Mouse (Mus musculus): ENCODE measurements around the gene Kcnt2. TPM values are rescaled to one million over a fixed set of nuclear protein-coding genes. Genes with fewer than 3 reads are reported as not detected.

Kcnt2 gene
- polyA plus RNA-seq, 1 experiment from 2014 or later, result 0.74 TPM

GRCm38 (mm10) chr1:140451924-140452323, 206.0 kb downstream of the Kcnt2 start:
- no peaks in the 10 kb centered on the region for H3K36me3 ChIP-seq (ENCODE audit: control insufficient read depth, insufficient read depth, low read length)
- no peak overlapping the region for H3K27ac ChIP-seq (replicated peaks in 1 of 2; ENCODE audit: control insufficient read depth in 1 of 2, insufficient read depth in 1 of 2, low read depth in 2 of 2, low read length in 2 of 2)
- H3K9me3 ChIP-seq (ENCODE audit: control insufficient read depth, low read length), result no peaks in the 10 kb centered on the region
- H3K4me3 ChIP-seq (ENCODE audit: control insufficient read depth in 1 of 2, insufficient read depth in 1 of 2, low read depth in 1 of 2, low read length in 2 of 2), result no peak overlapping the region
- H3K4me2 ChIP-seq (ENCODE audit: low read length), result no peak overlapping the region
- H3K4me1 ChIP-seq (ENCODE audit: control insufficient read depth in 2 of 2, insufficient read depth in 2 of 2, low read length in 2 of 2), result no peaks in the 10 kb centered on the region
- H3K27me3 ChIP-seq (ENCODE audit: control insufficient read depth, insufficient read depth, low read length), result no peaks in the 10 kb centered on the region
- WGBS, result 73% methylated on average over 1 of the region's 1 CpGs
- no peak for ATAC-seq (ENCODE audit: insufficient number of reproducible peaks, insufficient read depth, low FRiP score, low read depth)
- H3K9ac ChIP-seq (ENCODE audit: low read length), result no peak overlapping the region

GRCm38 (mm10) chr1:140455903-140456302, 209.9 kb downstream of the Kcnt2 start:
- Histone ChIP-seq H3K27me3 (ENCODE audit: control insufficient read depth, insufficient read depth, low read length) (no peaks in the 10 kb centered on the region), H3K9ac (ENCODE audit: low read length) (no peak overlapping the region), H3K4me2 (ENCODE audit: low read length) (no peak overlapping the region), H3K36me3 (ENCODE audit: control insufficient read depth, insufficient read depth, low read length) (no peaks in the 10 kb centered on the region), H3K4me1 (ENCODE audit: control insufficient read depth in 2 of 2, insufficient read depth in 2 of 2, low read length in 2 of 2) (no peaks in the 10 kb centered on the region), H3K9me3 (ENCODE audit: control insufficient read depth, low read length) (no peaks in the 10 kb centered on the region), H3K27ac (replicated peaks in 1 of 2; ENCODE audit: control insufficient read depth in 1 of 2, insufficient read depth in 1 of 2, low read depth in 2 of 2, low read length in 2 of 2) (no peak overlapping the region), H3K4me3 (ENCODE audit: control insufficient read depth in 1 of 2, insufficient read depth in 1 of 2, low read depth in 1 of 2, low read length in 2 of 2) (no peak overlapping the region)
- ATAC-seq (ENCODE audit: insufficient number of reproducible peaks, insufficient read depth, low FRiP score, low read depth), result no peak
- 70% methylated on average over 2 of the region's 2 CpGs for WGBS

- WGBS, result 82% methylated on average over 2 of the region's 2 CpGs
- H3K36me3 ChIP-seq (ENCODE audit: control insufficient read depth, insufficient read depth, low read length), result no peaks in the 10 kb centered on the region
- H3K9me3 ChIP-seq (ENCODE audit: control insufficient read depth, low read length), result no peaks in the 10 kb centered on the region
- no peak overlapping the region for H3K9ac ChIP-seq (ENCODE audit: low read length)
- no peak overlapping the region for H3K27ac ChIP-seq (replicated peaks in 1 of 2; ENCODE audit: control insufficient read depth in 1 of 2, insufficient read depth in 1 of 2, low read depth in 2 of 2, low read length in 2 of 2)
- no peak overlapping the region for H3K4me2 ChIP-seq (ENCODE audit: low read length)
- H3K27me3 ChIP-seq (ENCODE audit: control insufficient read depth, insufficient read depth, low read length), result no peaks in the 10 kb centered on the region
- no peak for ATAC-seq (ENCODE audit: insufficient number of reproducible peaks, insufficient read depth, low FRiP score, low read depth)
- no peak overlapping the region for H3K4me3 ChIP-seq (ENCODE audit: control insufficient read depth in 1 of 2, insufficient read depth in 1 of 2, low read depth in 1 of 2, low read length in 2 of 2)
- H3K4me1 ChIP-seq (ENCODE audit: control insufficient read depth in 2 of 2, insufficient read depth in 2 of 2, low read length in 2 of 2), result no peaks in the 10 kb centered on the region
Observed at GRCm38 (mm10) chr1:140456873-140457272, 210.9 kb downstream of the Kcnt2 start.

DNA sequence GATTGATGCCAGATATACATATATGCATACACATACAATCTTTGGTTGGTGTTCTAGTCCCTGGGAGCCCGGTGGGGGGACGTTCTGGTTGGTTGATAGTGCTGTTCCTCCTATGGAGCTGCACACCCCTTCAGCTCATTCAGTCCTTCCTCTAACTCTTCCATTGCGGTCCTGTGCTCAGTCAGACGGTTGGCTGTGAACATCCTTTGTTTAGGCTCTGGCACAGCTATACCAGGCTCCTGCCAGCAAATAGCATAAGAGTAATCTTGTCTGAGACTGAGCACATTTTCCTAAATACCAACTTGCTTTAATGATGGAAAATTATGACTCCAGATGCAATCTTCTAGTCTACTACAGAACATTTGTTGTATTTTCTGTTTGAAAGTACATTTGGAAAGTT, 222.4 kb downstream of the Kcnt2 start:
- Histone ChIP-seq H3K4me3 (ENCODE audit: control insufficient read depth in 1 of 2, insufficient read depth in 1 of 2, low read depth in 1 of 2, low read length in 2 of 2) (no peak overlapping the region), H3K9me3 (ENCODE audit: control insufficient read depth, low read length) (no peaks in the 10 kb centered on the region), H3K27ac (replicated peaks in 1 of 2; ENCODE audit: control insufficient read depth in 1 of 2, insufficient read depth in 1 of 2, low read depth in 2 of 2, low read length in 2 of 2) (no peak overlapping the region), H3K36me3 (ENCODE audit: control insufficient read depth, insufficient read depth, low read length) (no peaks in the 10 kb centered on the region), H3K9ac (ENCODE audit: low read length) (no peak overlapping the region), H3K4me1 (ENCODE audit: control insufficient read depth in 2 of 2, insufficient read depth in 2 of 2, low read length in 2 of 2) (no peaks in the 10 kb centered on the region), H3K4me2 (ENCODE audit: low read length) (no peak overlapping the region), H3K27me3 (ENCODE audit: control insufficient read depth, insufficient read depth, low read length) (no peaks in the 10 kb centered on the region)
- 79% methylated on average over 4 of the region's 4 CpGs for WGBS
- no peak for ATAC-seq (ENCODE audit: insufficient number of reproducible peaks, insufficient read depth, low FRiP score, low read depth)

DNA sequence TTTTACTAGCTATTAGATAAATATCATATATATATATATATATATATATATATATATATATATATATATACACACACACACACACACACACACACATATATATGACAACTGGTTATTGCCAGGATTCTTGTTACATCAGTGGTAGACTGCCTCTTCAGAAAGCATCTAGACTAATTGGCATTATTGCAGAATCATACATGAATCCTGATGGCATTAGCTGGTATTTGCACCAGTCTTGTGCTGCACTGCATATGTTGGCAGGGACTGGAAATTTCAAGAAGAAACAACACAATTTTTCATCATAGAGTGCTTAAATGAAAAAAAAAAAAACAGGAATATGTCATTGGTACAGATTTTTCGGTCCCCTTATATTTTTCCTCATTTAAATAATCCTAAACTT, 223.6 kb downstream of the Kcnt2 start:
- ATAC-seq (ENCODE audit: insufficient number of reproducible peaks, insufficient read depth, low FRiP score, low read depth), result no peak
- Histone ChIP-seq H3K9me3 (ENCODE audit: control insufficient read depth, low read length) (no peaks in the 10 kb centered on the region), H3K36me3 (ENCODE audit: control insufficient read depth, insufficient read depth, low read length) (no peaks in the 10 kb centered on the region), H3K9ac (ENCODE audit: low read length) (no peak overlapping the region), H3K27ac (replicated peaks in 1 of 2; ENCODE audit: control insufficient read depth in 1 of 2, insufficient read depth in 1 of 2, low read depth in 2 of 2, low read length in 2 of 2) (no peak overlapping the region), H3K4me2 (ENCODE audit: low read length) (no peak overlapping the region), H3K4me1 (ENCODE audit: control insufficient read depth in 2 of 2, insufficient read depth in 2 of 2, low read length in 2 of 2) (no peaks in the 10 kb centered on the region), H3K27me3 (ENCODE audit: control insufficient read depth, insufficient read depth, low read length) (no peaks in the 10 kb centered on the region), H3K4me3 (ENCODE audit: control insufficient read depth in 1 of 2, insufficient read depth in 1 of 2, low read depth in 1 of 2, low read length in 2 of 2) (no peak overlapping the region)
- WGBS, result 80% methylated on average over 1 of the region's 1 CpGs

DNA sequence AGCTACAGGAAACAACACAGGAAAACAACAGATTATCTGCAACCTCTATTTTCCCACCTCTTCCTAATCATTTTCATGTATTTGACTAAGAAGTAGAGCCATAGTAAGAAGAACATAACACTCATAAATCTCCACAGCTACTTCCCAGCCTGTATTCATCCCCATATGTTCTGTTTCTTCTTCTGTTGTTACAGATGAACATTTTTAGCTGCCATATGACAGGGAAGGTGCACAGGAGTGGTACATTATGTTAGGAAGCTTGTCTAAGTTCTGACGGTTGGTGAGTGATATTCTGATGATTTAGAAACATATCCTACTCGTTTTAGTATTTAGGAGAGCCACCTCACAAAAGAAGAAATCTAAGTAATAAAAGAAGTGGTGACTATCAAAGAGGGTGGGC, 231.0 kb downstream of the Kcnt2 start:
- Histone ChIP-seq H3K9ac (ENCODE audit: low read length) (no peak overlapping the region), H3K27ac (replicated peaks in 1 of 2; ENCODE audit: control insufficient read depth in 1 of 2, insufficient read depth in 1 of 2, low read depth in 2 of 2, low read length in 2 of 2) (no peak overlapping the region), H3K9me3 (ENCODE audit: control insufficient read depth, low read length) (no peaks in the 10 kb centered on the region), H3K4me1 (ENCODE audit: control insufficient read depth in 2 of 2, insufficient read depth in 2 of 2, low read length in 2 of 2) (no peaks in the 10 kb centered on the region), H3K36me3 (ENCODE audit: control insufficient read depth, insufficient read depth, low read length) (no peaks in the 10 kb centered on the region), H3K4me2 (ENCODE audit: low read length) (no peak overlapping the region), H3K27me3 (ENCODE audit: control insufficient read depth, insufficient read depth, low read length) (no peaks in the 10 kb centered on the region), H3K4me3 (ENCODE audit: control insufficient read depth in 1 of 2, insufficient read depth in 1 of 2, low read depth in 1 of 2, low read length in 2 of 2) (no peak overlapping the region)
- 50% methylated on average over 2 of the region's 2 CpGs for WGBS
- no peak for ATAC-seq (ENCODE audit: insufficient number of reproducible peaks, insufficient read depth, low FRiP score, low read depth)

DNA sequence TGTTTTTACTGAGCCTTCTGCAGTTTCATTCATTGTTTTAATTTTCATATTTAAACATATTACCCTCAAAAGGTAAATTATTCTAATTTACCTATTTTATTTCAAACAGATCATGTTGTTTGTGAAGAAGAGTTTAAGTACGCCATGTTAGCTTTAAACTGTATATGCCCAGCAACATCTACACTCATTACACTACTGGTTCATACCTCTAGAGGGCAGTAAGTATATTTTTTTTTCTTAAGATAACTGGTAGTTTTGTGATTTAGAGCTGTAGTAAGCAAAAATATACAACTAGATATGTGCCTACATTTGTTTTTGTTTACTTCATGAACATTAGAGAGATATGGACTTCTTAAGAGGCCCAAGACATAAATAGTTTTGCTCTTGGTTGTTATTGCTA, 238.1 kb downstream of the Kcnt2 start:
- H3K27me3 ChIP-seq (ENCODE audit: control insufficient read depth, insufficient read depth, low read length), result no peaks in the 10 kb centered on the region
- H3K4me1 ChIP-seq (ENCODE audit: control insufficient read depth in 2 of 2, insufficient read depth in 2 of 2, low read length in 2 of 2), result no peaks in the 10 kb centered on the region
- no peaks in the 10 kb centered on the region for H3K36me3 ChIP-seq (ENCODE audit: control insufficient read depth, insufficient read depth, low read length)
- WGBS, result 88% methylated on average over 1 of the region's 1 CpGs
- no peak overlapping the region for H3K27ac ChIP-seq (replicated peaks in 1 of 2; ENCODE audit: control insufficient read depth in 1 of 2, insufficient read depth in 1 of 2, low read depth in 2 of 2, low read length in 2 of 2)
- no peaks in the 10 kb centered on the region for H3K9me3 ChIP-seq (ENCODE audit: control insufficient read depth, low read length)
- H3K9ac ChIP-seq (ENCODE audit: low read length), result no peak overlapping the region
- no peak for ATAC-seq (ENCODE audit: insufficient number of reproducible peaks, insufficient read depth, low FRiP score, low read depth)
- H3K4me3 ChIP-seq (ENCODE audit: control insufficient read depth in 1 of 2, insufficient read depth in 1 of 2, low read depth in 1 of 2, low read length in 2 of 2), result no peak overlapping the region
- no peak overlapping the region for H3K4me2 ChIP-seq (ENCODE audit: low read length)

DNA sequence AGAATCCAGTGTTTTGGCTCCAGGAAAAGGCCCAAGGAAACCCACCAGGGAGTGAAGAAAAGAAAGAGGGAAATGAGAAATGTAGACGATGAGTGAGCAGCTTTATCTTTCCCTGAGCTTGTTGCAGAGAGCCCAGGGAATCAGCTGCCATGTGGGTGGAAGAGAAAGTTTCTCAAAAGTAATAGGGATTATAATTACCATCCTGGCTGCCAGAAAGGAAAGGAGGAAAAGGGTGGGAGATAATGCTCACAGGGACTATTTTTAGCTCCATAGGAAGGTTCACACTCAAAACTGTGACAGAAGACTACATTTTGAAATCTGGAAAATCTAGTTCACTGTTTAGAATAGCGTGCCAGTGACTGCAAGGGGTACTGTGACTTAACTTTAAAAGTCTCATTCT, 243.9 kb downstream of the Kcnt2 start:
- no peak overlapping the region for H3K27ac ChIP-seq (replicated peaks in 1 of 2; ENCODE audit: control insufficient read depth in 1 of 2, insufficient read depth in 1 of 2, low read depth in 2 of 2, low read length in 2 of 2)
- no peak overlapping the region for H3K4me2 ChIP-seq (ENCODE audit: low read length)
- H3K9me3 ChIP-seq (ENCODE audit: control insufficient read depth, low read length), result no peaks in the 10 kb centered on the region
- no peaks in the 10 kb centered on the region for H3K27me3 ChIP-seq (ENCODE audit: control insufficient read depth, insufficient read depth, low read length)
- no peak overlapping the region for H3K9ac ChIP-seq (ENCODE audit: low read length)
- no peak for ATAC-seq (ENCODE audit: insufficient number of reproducible peaks, insufficient read depth, low FRiP score, low read depth)
- no peak overlapping the region for H3K4me3 ChIP-seq (ENCODE audit: control insufficient read depth in 1 of 2, insufficient read depth in 1 of 2, low read depth in 1 of 2, low read length in 2 of 2)
- peaks cover 3 to 7% of the 10 kb centered on the region in 2 experiments; a peak in 3 of 4 replicates for H3K4me1 ChIP-seq (ENCODE audit: control insufficient read depth in 2 of 2, insufficient read depth in 2 of 2, low read length in 2 of 2)
- H3K36me3 ChIP-seq (ENCODE audit: control insufficient read depth, insufficient read depth, low read length), result no peaks in the 10 kb centered on the region
- WGBS, result 20% methylated on average over 2 of the region's 2 CpGs
